Mouse (Mus musculus) MEL (cell line): ENCODE results near the gene Ankrd50.

Experiments used
- CHD2 ChIP-seq: IDR thresholded peaks from 2 replicates; pipeline ENCODE4 v1.6.1; 2011; ENCODE audit warnings: low read length, improper control_type of control experiment
- CTCF ChIP-seq, 3 experiments: IDR thresholded peaks in 2 of 3; conservative IDR thresholded peaks in 1 of 3; 2 replicates each; pipeline ENCODE4 v1.5.1; 2011 to 2012; ENCODE audit warnings: low read length in 3 of 3, low read depth in 2 of 3, mild to moderate bottlenecking in 2 of 3, improper control_type of control experiment in 1 of 3, inconsistent platforms in 1 of 3, mixed read lengths in 1 of 3, moderate library complexity in 1 of 3; ENCODE audit not compliant: control insufficient read depth in 1 of 3, insufficient read depth in 1 of 3, poor library complexity in 1 of 3, severe bottlenecking in 1 of 3
- GATA1 ChIP-seq: IDR thresholded peaks from 2 replicates; pipeline ENCODE4 v1.6.1; 2011; ENCODE audit warnings: low read depth, low read length, improper control_type of control experiment
- MAX ChIP-seq: IDR thresholded peaks from 2 replicates; pipeline ENCODE4 v1.6.1; 2011; ENCODE audit warnings: low read length, improper control_type of control experiment
- MEF2A ChIP-seq: IDR thresholded peaks from 2 replicates; pipeline ENCODE4 v1.6.1; 2014; ENCODE audit warnings: low read depth, mild to moderate bottlenecking, inconsistent platforms, low read length, improper control_type of control experiment; ENCODE audit not compliant: poor library complexity, insufficient replicate concordance, severe bottlenecking; ENCODE audit errors: extremely low read depth
- NELFE ChIP-seq: IDR thresholded peaks from 2 replicates; pipeline ENCODE4 v1.6.1; 2011; ENCODE audit warnings: low read depth, low read length, improper control_type of control experiment
- NRF1 ChIP-seq: IDR thresholded peaks from 2 replicates; pipeline ENCODE4 v1.6.1; 2014; ENCODE audit warnings: low read depth, mild to moderate bottlenecking, inconsistent platforms, low read length, improper control_type of control experiment, moderate library complexity; ENCODE audit not compliant: poor library complexity, insufficient read depth, severe bottlenecking
- POLR2A ChIP-seq, 2 experiments: IDR thresholded peaks; 2 replicates each; pipeline ENCODE4 v1.6.1; 2011 to 2012; ENCODE audit warnings: low read length in 2 of 2, mild to moderate bottlenecking in 2 of 2, control low read depth in 1 of 2, improper control_type of control experiment in 1 of 2, low read depth in 1 of 2, moderate library complexity in 1 of 2; ENCODE audit not compliant: control insufficient read depth in 1 of 2, insufficient read depth in 1 of 2, poor library complexity in 1 of 2
- POLR2AphosphoS2 ChIP-seq: IDR thresholded peaks from 2 replicates; pipeline ENCODE4 v1.6.1; 2011; ENCODE audit warnings: low read length, improper control_type of control experiment
- UBTF ChIP-seq: IDR thresholded peaks from 2 replicates; pipeline ENCODE4 v1.6.1; 2012; ENCODE audit warnings: low read depth, mild to moderate bottlenecking, inconsistent platforms, low read length, improper control_type of control experiment, moderate library complexity, borderline replicate concordance; ENCODE audit not compliant: insufficient read depth
- ZC3H11A ChIP-seq: IDR thresholded peaks from 2 replicates; pipeline ENCODE4 v1.6.1; 2012; ENCODE audit warnings: low read depth, mild to moderate bottlenecking, inconsistent platforms, low read length, improper control_type of control experiment
- ZMIZ1 ChIP-seq: IDR thresholded peaks from 2 replicates; pipeline ENCODE4 v1.6.1; 2012; ENCODE audit warnings: low read depth, mild to moderate bottlenecking, inconsistent platforms, low read length, improper control_type of control experiment, moderate library complexity

DNA sequence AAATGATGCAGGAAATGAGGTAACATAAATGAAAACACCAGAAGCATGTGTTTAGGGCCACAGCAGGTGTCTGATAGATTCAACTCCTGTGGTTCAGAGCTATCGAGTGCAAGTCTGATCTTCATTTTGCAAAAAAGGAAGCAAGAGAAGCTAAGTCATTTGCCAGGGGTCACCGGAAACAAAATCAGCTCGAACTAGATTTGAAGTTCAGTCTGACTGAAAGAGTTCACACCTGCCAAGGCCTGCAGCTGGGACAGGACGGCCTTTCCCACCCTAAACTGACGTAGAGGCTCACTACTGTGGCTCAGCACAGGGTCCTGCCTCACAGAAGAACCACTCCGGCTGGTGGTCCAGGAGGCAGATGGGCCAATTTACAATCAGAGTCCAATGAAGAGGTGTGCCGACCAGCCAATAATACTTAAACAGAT, 44.1 kb downstream of the Ankrd50 start:
- no peak for TF ChIP-seq CTCF (IDR thresholded peaks at IDR 0.05 in 2 of 3, conservative IDR thresholded peaks at IDR 0.05 in 1 of 3; ENCODE audit: control insufficient read depth in 1 of 3, insufficient read depth in 1 of 3, low read depth in 2 of 3, low read length in 3 of 3, poor library complexity in 1 of 3, severe bottlenecking in 1 of 3)
- no peak for TF ChIP-seq POLR2A (IDR thresholded peaks at IDR 0.05; ENCODE audit: control insufficient read depth in 1 of 2, insufficient read depth in 1 of 2, low read depth in 1 of 2, low read length in 2 of 2, poor library complexity in 1 of 2)
- TF ChIP-seq MAX = no peak
- TF ChIP-seq NELFE = no peak
- TF ChIP-seq NRF1 = no peak
- no peak for TF ChIP-seq MEF2A
- no peak for TF ChIP-seq ZC3H11A
- no peak for TF ChIP-seq ZMIZ1
- no peak for TF ChIP-seq UBTF
- no peak for TF ChIP-seq POLR2AphosphoS2
- no peak for TF ChIP-seq GATA1
- TF ChIP-seq CHD2 = no peak
